Mouse (Mus musculus) Muller cell, postnatal 12 days (primary cell): Measurements from ENCODE around the gene Prkd2.

Source experiments
- DNase-seq: peaks from one replicate; pipeline ENCODE4 v3.0.0-alpha.2; 2015; ENCODE audit errors: inconsistent ontology term

Prkd2 gene

GRCm38 (mm10) chr7:16842645-16843063, at the start of gene Prkd2:
Gene Prkd2, plus strand, starts transcription at chr7:16842902.
- DNase-seq = peak; percentile 89

- DNase-seq = no peak
Measured at GRCm38 (mm10) chr7:16793010-16793725, 49.5 kb upstream of the Prkd2 start.

DNA sequence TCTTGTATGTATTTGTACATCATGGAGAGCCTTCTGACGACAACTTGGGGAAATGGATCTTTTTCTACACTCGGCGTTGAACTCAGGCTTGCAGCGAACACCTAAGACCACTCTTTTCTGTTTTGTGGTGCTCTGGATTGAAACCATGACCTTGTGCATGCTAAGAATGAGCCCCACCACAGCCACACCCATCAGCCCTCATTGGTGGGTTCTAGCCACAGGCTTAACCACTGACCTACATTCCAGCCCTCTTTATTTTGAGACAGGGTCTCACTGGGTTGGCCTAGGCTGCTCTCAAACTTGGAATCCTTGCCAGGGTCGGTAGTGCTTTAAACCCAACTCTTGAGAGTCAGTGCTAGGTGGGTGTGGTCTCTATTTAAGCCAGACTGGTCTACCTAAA, 47.8 kb upstream of the Prkd2 start:
- no peak for DNase-seq

DNA sequence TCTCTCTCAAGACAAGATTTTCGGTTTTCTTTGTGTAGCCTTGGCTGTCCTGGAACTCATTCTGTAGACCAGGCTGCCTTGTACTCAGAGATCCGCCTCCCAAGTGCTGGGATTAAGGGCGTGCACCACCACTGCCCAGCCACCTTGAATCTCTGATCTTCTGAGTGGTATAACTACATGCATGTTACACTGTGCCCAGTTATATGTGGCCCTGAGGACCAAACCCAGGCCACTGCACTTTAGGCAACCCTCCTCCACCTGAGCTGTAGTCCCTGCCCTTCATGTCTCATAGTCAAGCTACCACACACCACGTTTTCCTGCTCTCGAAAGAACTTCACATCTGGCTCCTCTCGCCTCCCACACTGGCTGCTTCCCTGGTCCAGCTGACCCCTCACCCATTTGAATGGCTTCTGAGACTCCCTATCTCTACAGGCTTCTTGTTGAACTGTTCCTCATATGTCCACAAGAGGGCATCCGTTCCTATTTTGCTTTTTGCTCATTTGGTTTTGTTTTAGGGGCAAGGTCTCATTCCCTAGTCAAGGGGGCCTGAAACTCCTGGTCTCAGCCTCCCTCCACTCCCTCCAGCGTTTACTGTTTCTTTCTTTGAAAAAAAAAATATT, 38.2 kb upstream of the Prkd2 start:
- DNase-seq = no peak

DNA sequence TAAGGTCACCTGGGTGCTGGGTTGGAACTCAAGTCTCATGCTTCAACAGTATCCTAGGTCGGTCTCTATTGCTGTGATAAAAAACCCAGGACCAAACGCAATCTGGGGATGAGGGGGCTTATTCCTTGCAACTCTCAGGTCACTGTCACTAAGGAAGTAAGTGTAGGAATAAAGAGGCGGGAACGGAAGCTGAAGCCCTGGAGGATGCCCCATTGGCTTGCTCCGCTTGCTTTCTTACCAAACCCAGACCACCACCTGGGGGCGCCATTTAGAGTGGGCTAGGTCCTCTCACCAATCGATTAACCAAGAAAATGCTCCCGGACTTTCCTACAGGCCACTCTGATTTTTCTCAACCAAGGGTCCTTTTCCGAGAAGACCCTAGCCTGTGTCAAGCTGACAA, 34.8 kb upstream of the Prkd2 start:
- no peak for DNase-seq

- DNase-seq = no peak
Measured at GRCm38 (mm10) chr7:16808647-16809046, 34.1 kb upstream of the Prkd2 start.

- DNase-seq = peak; percentile 51
Measured at GRCm38 (mm10) chr7:16809739-16810138, 33.0 kb upstream of the Prkd2 start.

- no peak for DNase-seq
Measured at GRCm38 (mm10) chr7:16810399-16810919, 32.2 kb upstream of the Prkd2 start.

DNA sequence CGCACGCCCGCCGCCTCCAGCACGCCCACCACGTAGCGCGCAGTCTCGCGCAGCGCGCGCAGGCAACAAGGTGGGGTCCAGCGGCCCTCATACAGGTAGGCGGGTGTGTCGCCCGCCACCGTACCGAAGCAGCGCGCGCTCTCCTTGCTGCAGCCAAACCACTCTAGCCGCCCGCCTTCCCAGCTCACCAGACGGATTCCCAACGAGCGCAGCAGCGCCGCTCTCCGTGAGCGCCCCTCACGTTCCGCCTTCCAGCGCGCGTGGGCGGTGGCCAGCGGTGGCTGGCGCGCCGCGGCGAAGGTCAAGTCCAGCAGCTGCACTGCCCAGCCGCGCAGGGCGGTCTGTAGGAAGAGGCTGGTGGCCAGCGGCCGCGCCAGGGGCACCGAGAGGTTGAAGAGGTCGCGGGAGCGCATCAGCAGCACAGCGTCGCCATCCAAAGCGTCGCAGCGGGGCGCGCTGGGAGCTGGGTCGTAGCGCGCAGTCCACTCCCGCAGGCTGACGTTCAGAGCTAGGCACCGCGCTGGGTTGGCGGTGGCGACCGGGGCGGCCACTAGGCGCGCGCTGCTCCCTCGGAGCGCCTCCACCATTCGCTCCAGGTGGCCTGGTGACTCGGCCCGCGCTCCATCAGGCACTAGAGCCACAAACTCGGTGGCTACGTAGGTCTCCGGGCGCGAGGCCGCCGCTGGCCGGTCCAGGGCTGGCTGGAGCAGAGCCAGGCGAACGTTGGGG, 31.6 kb upstream of the Prkd2 start:
- DNase-seq = peak; percentile 69

- no peak for DNase-seq
Measured at GRCm38 (mm10) chr7:16811649-16812070, 31.0 kb upstream of the Prkd2 start.

DNA sequence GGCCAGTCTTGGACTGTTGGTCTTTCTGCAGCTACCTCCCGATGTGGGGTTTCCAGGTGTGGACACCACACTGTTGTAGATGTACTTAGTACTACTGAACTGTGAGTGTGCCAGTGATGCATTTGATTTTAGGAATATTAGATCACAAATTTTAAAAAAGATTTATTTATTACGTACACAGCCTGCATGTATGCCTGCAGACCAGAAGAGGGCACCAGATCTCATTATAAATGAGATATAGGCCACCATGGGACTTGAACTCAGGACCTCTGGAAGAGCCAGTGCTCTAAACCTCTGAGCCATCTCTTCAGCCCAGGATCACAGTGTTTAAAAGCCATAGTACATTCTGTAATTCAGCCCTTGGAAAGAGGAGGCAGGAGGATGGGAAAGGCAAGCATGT, 30.2 kb upstream of the Prkd2 start:
- DNase-seq = no peak

- DNase-seq = no peak
Measured at GRCm38 (mm10) chr7:16815351-16815941, 27.3 kb upstream of the Prkd2 start, which contains the start of gene Strn4. Gene Strn4, plus strand, starts transcription at chr7:16815889.

- DNase-seq = peak; percentile 92
Measured at GRCm38 (mm10) chr7:16816078-16816474, 26.6 kb upstream of the Prkd2 start.

- peak; percentile 61 for DNase-seq
Measured at GRCm38 (mm10) chr7:16816475-16817122, 26.1 kb upstream of the Prkd2 start, which contains the start of gene Fkrp. Gene Fkrp, minus strand, starts transcription at chr7:16816732.

DNA sequence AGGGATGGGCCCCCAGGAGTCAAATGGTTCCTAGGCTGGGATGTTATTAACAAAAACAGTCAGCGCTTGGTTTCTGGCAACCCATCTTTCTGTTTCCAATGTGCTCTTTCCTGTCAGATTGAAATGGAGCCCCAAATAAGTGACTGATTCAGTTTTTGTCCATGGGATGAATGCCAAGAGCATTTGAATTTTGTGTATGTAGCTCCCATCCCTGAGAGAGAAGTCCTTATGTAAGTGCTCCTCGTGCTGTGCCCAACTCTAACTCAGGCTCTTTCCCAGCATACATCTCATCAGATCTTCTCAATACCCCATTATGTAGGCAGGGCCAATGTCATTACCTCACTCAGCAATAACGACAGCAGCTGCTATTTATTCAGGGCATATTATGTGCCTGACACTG, 25.0 kb upstream of the Prkd2 start:
- DNase-seq = no peak

DNA sequence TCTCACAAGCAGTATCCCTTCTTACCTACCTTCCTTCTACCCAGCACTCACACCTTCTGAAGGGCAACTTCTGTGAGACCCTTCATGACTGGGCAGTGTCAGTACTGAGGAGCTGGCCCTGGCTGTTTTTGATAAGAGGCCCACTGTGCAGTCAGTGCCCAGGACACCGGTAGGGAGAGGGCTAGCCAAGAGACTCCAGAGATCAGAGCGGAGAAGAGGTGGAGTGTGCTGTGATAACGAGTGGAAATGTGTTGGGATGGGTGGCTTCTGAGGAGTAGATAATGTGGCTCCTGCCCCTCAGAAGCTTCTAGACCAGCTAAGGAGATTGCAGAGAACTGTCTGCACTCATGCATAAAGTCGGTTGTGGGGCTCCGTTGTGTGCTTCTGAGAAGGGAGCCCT, 22.9 kb upstream of the Prkd2 start:
- DNase-seq = no peak

- no peak for DNase-seq
Measured at GRCm38 (mm10) chr7:16820271-16820763, 22.4 kb upstream of the Prkd2 start.

GRCm38 (mm10) chr7:16821091-16821490, 21.6 kb upstream of the Prkd2 start:
- DNase-seq = no peak

GRCm38 (mm10) chr7:16821669-16822101, 21.0 kb upstream of the Prkd2 start:
- no peak for DNase-seq

GRCm38 (mm10) chr7:16823734-16824133, 19.0 kb upstream of the Prkd2 start:
- DNase-seq = no peak

GRCm38 (mm10) chr7:16825785-16826184, 16.9 kb upstream of the Prkd2 start:
- DNase-seq = no peak
